Mouse (Mus musculus) c-Kit-positive CD71-positive TER-119-negative erythroid progenitor cells, embryonic 14.5 days (primary cell): ENCODE results near the gene Tbc1d17.

Source experiments
- DNase-seq: peaks from one replicate; pipeline ENCODE4 v3.0.0-alpha.2; 2013; ENCODE audit warnings: low read depth

The Tbc1d17 gene

DNA sequence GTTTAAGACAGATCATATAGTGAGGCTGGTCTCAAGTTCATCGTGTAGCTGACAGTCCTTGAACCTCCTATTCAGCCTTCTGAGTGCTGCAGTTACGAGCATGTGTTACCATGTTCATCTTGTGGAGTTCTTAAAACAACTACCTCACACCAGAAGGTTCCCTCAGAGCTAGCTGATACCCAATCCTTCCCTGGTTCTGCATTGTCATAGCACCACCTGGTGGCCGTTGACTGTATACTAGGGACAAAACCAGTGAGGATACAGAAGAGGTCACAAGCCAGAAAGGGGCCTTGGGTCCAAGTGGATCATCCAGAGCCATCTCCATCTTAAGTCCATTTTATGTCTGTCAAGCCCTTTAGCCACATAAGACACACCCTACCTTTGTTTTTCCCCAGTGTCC is 24.0 kb downstream of the Tbc1d17 start:
- peak; percentile 74 for DNase-seq

DNA sequence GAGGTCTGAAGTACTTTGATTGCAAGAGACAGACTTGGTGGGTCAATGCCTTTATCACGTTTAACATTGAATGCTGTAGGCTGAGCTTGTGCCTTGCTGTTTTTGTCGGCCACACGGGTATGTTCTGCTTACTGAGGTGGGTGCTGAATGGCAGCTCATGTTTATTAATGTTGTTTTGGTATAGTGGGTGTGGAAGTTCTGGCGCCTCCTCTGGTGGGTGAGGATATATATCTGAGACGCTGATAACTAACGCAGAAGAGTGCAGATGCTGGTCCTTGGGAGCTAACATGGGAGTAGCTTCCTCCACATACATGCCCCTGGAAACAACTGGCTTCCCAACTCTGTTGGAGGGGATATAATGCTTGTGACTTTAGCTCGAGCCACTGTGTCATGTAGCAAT is 25.5 kb downstream of the Tbc1d17 start:
- DNase-seq = no peak

DNA sequence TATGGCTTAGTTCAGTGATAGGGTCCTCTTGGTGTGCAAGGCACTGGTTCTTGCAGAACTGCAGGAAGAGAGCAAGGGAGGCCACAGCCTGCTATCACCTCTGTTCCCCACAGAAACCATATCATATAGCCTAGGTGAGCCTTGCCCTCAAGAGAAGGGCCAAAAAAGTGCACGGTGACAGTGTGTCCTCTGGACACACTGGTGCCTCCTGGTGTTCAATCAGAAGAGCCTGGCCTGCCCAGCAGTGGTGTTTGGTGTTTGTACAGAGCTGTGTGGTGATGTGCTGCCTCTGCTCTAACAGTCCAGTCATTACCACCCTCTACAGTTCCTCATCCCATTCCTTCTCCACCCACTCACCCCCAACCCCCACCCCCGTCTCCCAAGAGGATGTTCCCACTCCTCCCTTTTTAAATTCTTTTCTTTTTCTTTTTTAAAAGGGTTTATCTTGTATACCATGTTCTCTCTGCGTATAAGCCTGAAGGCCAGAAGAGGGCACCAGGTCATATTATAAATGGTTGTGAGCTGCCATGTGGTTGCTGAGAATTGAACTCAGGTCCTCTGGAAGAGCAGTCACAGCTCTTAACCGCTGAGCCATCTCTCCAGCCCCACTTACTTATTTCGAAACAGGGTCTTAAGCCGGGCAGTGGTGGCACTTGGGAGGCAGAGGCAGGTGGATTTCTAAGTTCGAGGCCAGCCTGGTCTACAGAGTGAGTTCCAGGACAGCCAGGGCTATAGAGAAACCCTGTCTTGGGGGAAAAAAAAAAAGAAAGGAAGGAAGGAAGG is 27.0 kb downstream of the Tbc1d17 start:
- no peak for DNase-seq

DNA sequence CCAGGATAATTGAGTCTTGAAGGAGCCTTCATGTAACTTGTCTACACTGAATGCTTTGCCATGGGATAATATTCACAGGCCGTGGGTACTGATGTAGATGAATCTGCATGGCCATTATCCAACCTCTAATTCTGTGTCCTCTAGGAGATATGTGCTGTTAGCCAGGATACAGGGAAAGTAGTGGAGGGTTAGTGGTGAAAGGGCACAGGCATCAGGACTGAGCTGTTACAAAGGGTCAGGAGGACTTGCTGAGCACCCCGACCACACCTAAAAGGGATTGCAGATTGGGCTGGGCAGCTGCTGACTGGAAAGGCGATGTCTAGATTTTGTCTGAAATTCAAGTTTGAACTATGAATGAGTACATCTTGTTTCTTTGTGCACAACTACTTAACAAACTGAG is 28.4 kb downstream of the Tbc1d17 start:
- DNase-seq = no peak

DNA sequence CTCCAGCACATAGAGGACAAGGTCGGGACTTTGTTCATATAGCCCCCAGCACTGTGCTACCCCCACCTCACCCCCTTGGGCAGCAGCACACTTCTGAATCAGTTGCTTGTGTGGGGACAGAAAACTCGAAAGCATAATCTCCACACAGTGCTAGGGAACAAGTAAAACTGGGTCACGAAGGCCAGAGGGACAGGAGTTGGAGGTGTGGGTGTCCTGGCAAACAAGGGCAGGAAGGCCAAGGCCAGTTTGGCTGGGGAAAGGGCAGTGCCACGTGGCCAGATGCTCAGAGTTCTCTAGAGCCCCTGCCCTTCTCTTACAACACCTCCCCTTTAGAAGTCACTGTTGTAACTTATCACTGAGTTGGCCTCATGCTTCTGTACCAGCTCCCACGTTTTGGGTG is 29.0 kb downstream of the Tbc1d17 start:
- DNase-seq = no peak

DNA sequence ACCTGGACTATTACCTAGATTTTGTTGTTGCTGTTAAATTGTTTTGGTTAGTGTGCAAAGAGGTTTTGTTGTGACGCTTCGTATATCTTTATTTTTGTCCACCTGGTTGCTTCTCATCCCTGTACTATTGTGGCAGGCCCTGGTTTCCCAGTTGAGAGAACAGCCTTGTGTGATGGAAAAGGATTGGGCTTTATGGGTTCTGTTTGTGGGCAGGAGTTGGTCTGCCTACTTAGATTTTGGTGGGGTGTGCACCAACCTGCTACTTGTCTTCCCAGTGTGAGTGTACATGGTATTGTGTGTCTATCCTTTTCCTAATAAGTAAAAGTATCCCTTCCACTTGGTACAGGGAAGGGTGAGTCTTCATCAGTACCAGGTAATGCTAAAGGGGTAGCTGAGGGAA is 29.5 kb downstream of the Tbc1d17 start:
- DNase-seq = no peak

DNA sequence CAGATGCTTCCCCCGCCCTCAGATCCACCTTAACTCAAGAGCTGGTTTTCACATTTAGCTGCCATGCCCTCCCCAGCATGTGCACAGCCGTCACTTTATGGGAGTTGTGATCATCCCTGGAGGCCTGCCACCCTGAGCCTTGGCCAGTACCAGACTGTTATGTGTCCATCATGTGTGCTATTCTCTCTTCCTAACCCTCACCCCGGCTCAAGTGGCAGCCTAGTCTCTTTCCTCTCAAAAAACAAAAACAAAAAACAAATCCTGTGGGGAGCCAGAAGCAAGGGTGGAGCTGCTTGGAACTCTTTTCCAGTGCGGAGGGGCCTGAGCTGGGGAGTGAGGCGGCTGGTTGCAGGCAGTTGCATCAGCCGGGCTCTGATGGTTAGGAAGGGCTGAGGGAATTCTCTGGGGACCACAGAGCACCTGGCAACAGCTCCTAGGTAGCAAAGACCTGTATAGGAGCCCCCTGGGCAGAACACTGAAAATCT is 30.1 kb downstream of the Tbc1d17 start:
- DNase-seq = no peak

DNA sequence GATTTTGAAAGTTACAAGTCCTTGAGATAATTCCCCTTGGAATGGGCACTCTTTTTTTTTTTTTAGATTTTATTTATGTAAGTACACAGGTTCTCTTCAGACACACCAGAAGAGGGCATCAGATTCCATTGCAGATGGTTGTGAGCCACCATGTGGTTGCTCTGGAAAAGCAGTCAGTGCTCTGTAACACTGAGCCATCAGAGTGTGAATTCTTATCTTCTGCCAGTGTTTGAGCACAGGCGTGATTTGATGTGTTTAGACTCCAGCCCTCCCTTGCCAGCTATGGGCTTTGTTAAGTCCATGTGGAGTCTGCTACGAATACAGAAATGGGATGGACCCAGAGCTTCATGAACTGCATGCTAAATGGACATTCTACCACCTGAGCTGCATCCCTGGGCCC is 30.7 kb downstream of the Tbc1d17 start:
- DNase-seq = no peak

DNA sequence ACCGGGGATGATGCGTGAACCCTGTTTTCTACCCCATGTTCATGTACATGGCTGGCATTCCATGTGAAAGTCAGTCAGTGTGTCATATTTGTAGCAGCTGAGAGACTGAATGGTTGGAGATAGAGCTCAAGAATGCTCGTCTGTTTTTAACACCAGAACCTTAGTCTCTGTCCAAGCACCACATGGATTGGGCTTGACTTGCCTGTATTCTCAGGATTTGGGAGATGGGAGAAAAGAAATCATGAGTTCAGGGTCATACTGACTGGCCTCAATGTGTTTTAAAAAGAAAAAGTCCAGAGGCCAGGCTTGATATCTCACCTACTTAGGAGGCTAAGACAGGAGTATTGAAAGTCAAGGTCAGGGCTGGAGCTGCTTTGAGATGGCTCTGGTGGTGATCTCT is 31.4 kb downstream of the Tbc1d17 start:
- no peak for DNase-seq

DNA sequence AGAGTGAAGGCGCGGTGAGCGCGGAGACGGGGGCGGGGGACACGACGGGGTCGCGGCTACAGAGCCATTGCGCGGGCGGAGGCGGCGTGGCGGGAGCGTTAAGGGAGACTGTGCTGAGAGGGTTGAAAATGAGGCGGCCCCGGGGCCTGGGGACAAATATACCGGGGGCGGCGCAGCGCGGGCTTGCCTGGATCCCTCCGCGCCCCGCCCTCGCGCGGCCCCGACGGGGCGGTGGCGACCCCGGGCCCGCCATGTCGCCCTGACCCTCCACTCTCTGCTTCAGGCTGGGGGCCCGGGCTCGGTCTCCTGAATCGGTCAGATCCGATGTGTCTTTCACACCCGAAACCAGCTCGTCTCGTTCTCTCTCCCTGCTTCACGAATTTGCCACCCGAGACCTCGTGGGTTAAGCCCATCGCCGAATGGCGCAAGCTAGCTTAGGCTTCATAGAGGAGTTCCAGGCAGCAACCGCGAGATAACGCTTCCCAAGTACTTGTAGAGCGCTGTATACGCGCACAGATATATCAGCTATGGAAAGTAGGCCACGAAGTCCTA is 32.3 kb downstream of the Tbc1d17 start, which contains the start of gene Atf5:
TSS of gene Atf5 (minus strand) at position 189 of the 552 bp plus-strand sequence.
- DNase-seq = peak; percentile 56

DNA sequence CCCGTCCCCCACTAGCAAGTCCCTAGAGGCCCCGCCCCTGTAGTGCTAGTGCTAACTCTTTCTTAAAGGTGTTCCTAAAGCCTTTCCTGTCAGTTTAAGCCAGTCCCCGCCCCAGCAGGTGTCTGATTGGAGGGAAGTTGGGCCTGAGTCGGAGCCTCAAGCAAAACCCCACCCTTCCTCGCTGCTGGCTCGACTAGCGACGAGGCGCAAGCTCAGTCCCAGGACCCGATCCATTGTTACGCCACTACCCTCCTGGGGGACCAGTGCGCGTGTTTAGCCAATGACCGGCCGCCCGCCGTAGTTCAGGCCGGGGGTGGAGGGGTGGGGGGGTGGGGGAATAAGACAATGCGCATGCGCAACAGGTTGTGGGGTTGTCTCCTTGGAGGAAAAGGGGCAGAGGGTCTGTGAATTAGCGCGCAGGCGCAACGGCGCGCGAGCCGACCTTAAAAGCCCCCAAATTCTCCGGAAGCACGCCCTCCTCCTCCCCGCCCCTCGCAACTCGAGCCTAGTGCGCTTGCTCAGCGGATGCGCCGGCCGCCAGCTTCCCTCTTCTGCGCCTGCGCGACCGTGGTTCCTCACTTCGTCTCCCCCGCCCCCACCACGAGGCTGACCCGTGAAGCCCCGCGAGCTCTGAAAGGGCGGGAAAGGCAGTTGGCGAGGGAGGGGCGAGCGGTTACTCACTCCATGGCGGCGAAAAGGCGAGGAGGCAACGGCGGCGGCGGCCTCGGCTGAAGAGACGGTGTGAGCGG is 33.0 kb downstream of the Tbc1d17 start, which contains the start of the genes Nup62 and Il4i1:
TSS of gene Nup62 (plus strand) at position 368 of the 749 bp plus-strand sequence.
TSS of gene Il4i1 (plus strand) at position 667 of the 749 bp plus-strand sequence.
- DNase-seq = peak; percentile 99

DNA sequence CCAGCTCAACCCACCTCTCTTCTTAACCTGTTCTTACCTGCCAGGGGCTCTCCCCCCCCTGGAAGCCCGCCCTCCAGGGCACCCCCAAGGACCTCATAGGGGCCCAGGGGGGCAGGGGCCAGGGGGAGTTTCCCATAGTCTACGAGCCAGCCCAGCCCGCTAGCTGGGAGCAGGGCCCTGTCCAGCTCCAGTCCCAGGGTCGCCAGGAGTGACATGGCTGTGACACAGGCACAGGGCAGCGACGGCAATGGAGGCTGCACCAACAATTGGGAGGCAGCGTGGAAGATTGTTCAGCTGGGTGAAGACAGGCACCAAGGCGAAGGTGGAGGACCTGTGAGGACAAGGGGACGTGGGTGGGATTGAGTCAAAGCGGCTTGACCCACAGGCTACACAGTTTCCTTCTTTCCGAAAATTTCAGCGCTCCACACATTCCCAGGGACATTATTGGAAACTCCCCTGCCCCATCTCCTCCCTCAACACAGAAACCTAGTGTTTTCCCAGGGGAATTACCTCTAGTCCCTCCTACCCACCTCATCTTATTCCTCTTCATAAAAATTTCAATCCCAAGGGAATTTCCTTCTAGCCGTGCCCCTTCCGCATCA is 33.8 kb downstream of the Tbc1d17 start:
- DNase-seq = no peak

DNA sequence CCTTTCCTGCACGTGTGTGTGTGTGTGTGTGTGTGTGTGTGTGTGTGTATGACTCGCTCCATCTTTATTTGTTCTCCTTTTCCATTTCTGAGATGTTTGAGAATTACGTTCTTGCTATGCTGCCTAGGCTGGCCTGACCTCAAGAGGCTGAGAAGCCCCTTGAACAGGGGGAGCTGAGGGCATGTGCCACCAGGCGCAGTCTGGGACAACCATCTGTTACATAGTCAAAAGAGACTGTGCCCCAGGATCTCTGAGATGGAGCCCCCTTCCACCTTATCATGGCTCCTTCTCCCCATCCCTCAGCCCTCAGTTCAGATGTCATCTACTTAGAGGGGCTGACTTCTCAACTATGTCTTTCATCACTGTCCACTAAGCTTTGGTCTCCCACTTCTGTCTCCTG is 34.5 kb downstream of the Tbc1d17 start:
- no peak for DNase-seq

DNA sequence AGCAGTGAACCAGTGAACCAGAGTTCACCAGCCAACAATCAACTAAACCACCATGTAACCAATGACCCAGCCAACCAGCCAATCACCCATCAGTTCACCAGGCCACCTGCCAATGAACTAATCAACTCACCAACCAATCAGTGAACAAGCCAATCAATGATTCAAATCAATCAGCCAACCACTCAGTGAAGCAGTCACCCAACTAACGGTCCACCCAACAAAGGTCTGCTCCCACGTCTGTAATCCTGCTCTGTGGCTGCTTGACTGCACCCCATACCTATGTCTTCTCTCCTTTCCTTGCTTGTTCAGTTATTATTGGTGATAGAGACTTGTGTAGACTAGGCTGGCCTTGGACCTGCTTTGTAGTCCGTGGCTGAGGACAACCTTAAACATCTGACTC is 34.9 kb downstream of the Tbc1d17 start:
- no peak for DNase-seq

DNA sequence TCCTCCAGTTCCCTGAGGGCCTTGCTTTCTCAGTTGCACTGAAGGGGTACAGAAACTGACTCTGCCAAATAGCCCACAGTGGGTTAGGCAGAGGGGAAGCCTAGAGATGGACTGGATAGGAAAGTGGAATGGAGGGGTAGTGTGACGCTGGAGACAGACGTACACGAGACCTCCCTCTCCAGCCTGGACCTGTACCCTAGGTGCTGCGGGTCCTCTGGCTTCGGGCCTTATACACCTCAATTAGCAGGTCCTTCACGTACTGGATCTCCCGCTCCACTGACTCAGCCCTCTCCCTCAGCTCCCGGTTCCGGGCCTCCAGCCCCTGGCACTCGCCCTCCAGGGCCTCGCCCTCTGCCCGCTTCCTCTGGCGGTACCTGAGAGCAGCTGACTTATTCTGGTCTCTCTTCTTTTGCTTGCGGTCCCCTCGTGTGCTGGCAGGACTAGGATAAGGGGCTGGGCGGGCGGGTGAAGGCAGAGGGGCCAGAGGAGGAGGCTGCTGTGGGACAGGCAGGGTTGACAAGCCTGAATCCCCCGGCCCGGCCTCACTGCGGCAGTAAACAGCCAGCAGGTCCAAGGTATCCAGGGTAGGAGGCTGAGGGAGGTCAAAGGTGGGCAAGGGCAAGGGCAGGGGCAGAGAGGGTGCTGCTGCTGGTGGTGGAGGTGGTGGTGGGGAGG is 36.1 kb downstream of the Tbc1d17 start:
- no peak for DNase-seq

DNA sequence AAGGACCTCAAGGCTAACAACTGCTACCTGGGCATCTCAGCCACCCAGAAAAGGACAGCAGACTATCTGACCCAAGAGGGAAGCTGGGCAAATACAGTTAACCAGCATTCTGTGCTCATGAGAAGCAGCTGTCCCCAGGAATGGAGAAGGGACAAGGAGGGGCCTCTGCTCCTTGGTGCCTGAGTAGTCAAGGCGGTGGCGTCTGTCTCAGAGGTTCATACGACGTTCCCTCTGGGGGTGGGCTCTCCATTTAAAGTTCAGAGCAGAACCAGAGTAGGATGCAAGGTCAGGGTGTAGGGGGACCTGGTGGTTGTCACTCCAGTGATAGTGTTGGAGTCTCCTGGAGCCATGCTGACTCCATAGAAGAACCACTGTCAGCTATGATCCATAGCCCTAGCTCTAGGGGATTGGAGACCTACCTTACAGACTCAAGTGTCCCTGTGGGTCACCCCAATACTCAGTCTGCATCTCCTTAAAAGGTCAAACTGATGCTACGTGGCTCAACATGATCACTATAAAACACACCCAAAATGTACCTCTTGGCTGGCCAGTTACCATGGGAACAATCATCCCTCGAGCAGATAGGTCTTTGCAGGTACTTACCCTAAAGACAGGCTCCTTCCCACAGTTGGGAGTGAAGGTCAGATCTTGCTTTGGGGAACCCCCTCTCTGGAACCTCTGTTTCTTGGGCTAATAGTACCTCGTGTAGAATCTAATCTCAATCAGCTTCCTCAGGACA is 37.9 kb downstream of the Tbc1d17 start:
- no peak for DNase-seq

DNA sequence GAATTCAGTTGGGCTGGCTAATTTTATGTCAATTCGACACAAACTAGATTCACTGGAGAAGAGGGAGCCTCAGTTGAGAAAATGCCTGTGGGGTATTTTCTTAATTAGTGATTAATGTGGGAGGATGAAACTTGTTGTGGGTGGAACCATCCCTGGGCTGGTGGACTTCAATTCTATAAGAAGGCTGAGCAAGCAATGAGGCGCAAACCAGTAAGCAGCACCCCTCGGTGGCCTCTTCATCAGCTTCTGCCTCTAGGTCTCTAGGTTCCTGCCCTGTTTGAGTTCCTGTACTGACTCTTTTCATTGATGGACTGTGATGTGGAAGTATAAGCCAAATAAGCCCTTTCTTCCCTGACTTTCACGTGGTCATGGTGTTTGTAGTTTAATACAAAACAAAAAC is 38.5 kb downstream of the Tbc1d17 start:
- no peak for DNase-seq

DNA sequence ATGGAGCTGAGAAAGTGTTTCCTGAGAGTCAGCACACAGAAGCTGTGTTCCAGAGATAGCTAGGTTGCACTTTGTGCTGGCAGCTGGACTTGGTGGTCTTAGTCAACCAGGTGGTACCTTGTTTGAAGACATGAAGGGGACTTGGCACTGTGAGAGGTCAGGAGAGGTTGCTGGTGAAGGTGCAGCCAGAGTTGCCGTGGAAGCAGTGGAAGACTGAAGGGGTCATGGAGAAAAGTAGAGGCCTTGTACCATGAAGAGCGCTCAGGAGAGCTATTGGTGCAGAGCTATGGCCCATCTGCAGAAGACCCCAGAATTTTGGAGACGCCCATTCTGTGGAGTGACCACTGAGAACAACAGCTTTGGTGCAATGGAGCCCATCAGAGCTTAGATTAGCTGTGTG is 39.4 kb downstream of the Tbc1d17 start:
- DNase-seq = no peak

DNA sequence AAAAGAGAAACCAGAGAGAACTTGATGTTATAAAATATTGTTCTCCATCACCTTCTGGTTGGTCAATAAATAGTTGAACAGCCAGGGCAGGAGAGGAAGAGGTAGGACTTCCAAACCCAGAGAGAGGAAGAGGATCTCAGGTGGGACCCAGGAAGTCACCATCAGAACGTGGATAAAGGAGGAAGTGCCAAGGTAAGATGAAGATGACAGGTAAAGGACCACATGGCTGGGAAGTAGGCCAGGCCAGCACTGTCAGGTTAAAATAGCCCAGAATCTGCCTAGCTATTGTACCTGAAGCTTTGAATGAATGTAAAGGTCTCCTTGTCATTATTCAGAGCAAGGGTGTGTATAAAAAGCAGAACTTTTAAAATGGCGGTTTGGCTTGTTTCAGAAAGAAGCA is 40.0 kb downstream of the Tbc1d17 start:
- no peak for DNase-seq

DNA sequence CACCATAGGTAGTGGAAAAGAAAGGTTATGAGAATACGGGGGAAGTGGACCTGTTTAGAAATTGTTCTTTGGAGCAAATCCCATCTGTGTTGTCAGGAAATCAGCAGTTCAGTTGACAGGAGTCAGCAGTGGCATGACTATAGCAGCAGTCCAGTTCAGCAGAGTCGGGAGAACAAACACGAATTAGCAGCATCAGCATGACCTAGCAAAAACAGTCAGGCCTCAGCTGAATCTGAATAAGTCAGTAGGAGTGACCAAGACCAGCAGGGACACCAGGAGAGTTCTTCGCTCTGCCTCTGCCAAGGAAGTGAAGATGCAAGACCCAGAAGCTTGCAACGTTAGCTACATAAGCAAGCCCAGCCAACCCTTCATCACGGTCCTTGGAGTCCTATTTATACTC is 56.1 kb downstream of the Tbc1d17 start:
- DNase-seq = no peak

DNA sequence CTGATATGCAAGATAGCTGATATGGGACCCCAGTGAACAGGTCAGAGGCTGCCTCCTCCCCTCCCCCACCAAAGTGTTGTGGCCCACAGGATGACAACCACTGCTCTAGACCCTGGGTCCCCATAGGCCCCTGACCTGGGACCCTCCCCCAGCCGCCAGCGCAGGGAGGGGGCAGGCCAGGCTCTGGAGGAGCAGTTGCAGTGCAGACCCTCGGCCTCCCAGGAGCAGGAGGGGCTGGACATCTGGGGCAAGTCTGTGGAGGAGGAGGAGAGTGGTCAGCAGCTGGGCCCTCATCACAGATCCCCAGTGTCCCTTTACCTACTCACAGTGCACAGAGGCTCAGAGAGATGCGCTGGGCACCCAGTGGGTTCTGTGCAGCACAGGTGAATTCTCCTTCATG is 58.8 kb downstream of the Tbc1d17 start:
- DNase-seq = no peak
